Mouse (Mus musculus) forebrain, embryonic 14.5 days (tissue): ENCODE results near the gene Rab7. TPM values are rescaled to one million over a fixed set of nuclear protein-coding genes. Genes with fewer than 3 reads are reported as not detected.
A peak's percentile ranks its signal among the peaks of the same experiment; 100 is the strongest.

Experiments
- ATAC-seq: fragments of 200-750 bp; cut with Nextera tagmentation; 2 replicates; pipeline ENCODE4 v1.8.0; 2017; ENCODE audit warnings: mild to moderate bottlenecking, moderate library complexity
- DNase-seq: peaks from one replicate; pipeline ENCODE4 v3.0.0-alpha.2; 2015; ENCODE audit warnings: low spot score
- H3K27ac ChIP-seq: fragments of 300-500 bp; sonication (generic); 2 replicates; pipeline ENCODE4 v1.5.1; 2014; ENCODE audit warnings: low read depth, mild to moderate bottlenecking, control low read depth, low read length, moderate library complexity
- H3K27me3 ChIP-seq: fragments of 300-500 bp; sonication (generic); replicated peaks from 2 replicates; pipeline ENCODE4 v1.6.1; 2014; ENCODE audit warnings: low read length, control low read depth, mixed read lengths; ENCODE audit not compliant: control insufficient read depth, insufficient read depth
- H3K36me3 ChIP-seq: fragments of 300-500 bp; sonication (generic); 2 replicates; pipeline ENCODE4 v1.6.1; 2014; ENCODE audit warnings: low read length, control low read depth; ENCODE audit not compliant: control insufficient read depth, insufficient read depth
- H3K4me1 ChIP-seq: fragments of 300-500 bp; sonication (generic); 2 replicates; pipeline ENCODE4 v1.6.1; 2014; ENCODE audit warnings: antibody characterized with exemption, low read length, control low read depth; ENCODE audit not compliant: control insufficient read depth, insufficient read depth
- H3K4me2 ChIP-seq: fragments of 300-500 bp; sonication (generic); 2 replicates; pipeline ENCODE4 v1.6.1; 2014; ENCODE audit warnings: mild to moderate bottlenecking, control low read depth, low read length
- H3K4me3 ChIP-seq: fragments of 300-500 bp; sonication (generic); 2 replicates; pipeline ENCODE4 v1.5.1; 2014; ENCODE audit warnings: low read depth, low read length, control low read depth
- H3K9ac ChIP-seq: fragments of 300-500 bp; sonication (generic); 2 replicates; pipeline ENCODE4 v1.6.1; 2014; ENCODE audit warnings: mild to moderate bottlenecking, low read length, control low read depth, moderate library complexity
- H3K9me3 ChIP-seq: fragments of 300-500 bp; sonication (generic); replicated peaks from 2 replicates; pipeline ENCODE4 v1.6.1; 2016; ENCODE audit warnings: low read length, control low read depth, mixed read lengths; ENCODE audit not compliant: control insufficient read depth
- WGBS: fragments of 180-500 bp; shearing (Covaris S2); extraction: QIAGEN DNeasy Blood & Tissue Kit; methylation state at CpG from one replicate; pipeline ENCODE4 v1.1.7; 2014; 5-methylcytosine and 5-hydroxymethylcytosine counted together
- polyA plus RNA-seq: library from polyadenylated mRNA; unstranded; fragments of >200 nt; fragmentation: Nextera tagmentation; extraction: Ambion mirVana; gene quantifications from 2 replicates; pipeline ENCODE4 v1.2.1, GENCODE M21; 2014

Gene Rab7
- polyA plus RNA-seq, 1 experiment from 2014 or later = 342 TPM

- H3K9me3 ChIP-seq = no peaks in the 10 kb centered on the region
- no peak overlapping the region for H3K4me3 ChIP-seq
- WGBS = 80% methylated on average over 6 of the region's 6 CpGs
- no peaks in the 10 kb centered on the region for H3K4me1 ChIP-seq
- no peak for ATAC-seq
- no peaks in the 10 kb centered on the region for H3K36me3 ChIP-seq
- no peak overlapping the region for H3K4me2 ChIP-seq
- no peak overlapping the region for H3K27ac ChIP-seq
- H3K27me3 ChIP-seq = no peaks in the 10 kb centered on the region
- H3K9ac ChIP-seq = no peak overlapping the region
- no peak for DNase-seq
These were observed 25.4 kb upstream of the Rab7 start for GRCm38 (mm10) chr6:88070468-88070867.

- 94% methylated on average over 1 of the region's 1 CpGs for WGBS
These were observed 23.7 kb upstream of the Rab7 start for GRCm38 (mm10) chr6:88068739-88069138.

DNA sequence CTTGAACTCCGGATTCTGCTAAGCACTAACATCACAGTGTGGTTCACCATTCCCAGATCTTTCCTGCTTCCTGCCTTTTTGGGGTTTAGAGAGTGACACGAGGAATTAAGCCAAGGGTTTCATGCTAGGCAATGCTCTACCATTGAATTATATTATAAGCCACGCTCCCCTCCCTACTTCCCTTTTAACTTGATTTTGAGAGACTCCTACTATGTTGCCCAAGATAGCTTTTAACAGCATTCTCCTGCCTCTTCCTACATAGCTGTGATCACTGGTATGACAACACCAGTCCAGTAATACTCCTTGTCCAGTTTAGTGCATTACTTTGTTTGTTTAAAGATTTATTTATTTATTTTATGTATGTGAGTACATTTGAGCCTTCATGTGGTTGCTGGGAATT lies 22.7 kb upstream of the Rab7 start:
- Histone ChIP-seq H3K27me3 (no peaks in the 10 kb centered on the region), H3K36me3 (no peaks in the 10 kb centered on the region), H3K9ac (no peak overlapping the region), H3K4me1 (no peaks in the 10 kb centered on the region), H3K27ac (no peak overlapping the region), H3K4me2 (no peak overlapping the region), H3K9me3 (no peaks in the 10 kb centered on the region), H3K4me3 (no peak overlapping the region)
- WGBS = 66% methylated on average over 3 of the region's 3 CpGs
- no peak for ATAC-seq
- no peak for DNase-seq

More at GRCm38 (mm10) chr6:88068739-88069138, 23.7 kb upstream of the Rab7 start:
- Histone ChIP-seq H3K9me3 (no peaks in the 10 kb centered on the region), H3K4me3 (no peak overlapping the region), H3K36me3 (no peaks in the 10 kb centered on the region), H3K4me2 (no peak overlapping the region), H3K4me1 (no peaks in the 10 kb centered on the region), H3K27me3 (no peaks in the 10 kb centered on the region), H3K9ac (no peak overlapping the region), H3K27ac (no peak overlapping the region)
- DNase-seq (no peak), ATAC-seq (no peak)

DNA sequence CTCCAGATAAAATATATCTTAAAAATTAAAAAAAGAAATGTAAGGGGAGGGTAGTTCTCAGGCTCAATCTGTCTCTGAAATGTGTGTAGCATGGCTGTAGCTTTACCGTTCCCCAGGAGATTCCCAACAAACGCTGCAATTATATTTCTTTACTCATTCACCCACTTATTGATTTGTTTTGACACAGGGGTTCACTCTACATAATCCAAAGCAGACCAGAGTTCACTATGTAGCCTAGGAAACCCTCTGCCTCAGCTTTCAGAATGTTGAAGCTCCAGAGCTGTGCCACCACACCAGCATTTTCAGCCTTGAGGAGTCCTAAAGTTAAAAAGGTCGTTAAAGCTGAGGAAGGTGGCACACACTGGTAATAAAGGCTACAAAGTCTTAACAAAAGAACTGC lies 20.9 kb upstream of the Rab7 start:
- no peak for ATAC-seq
- H3K4me3 ChIP-seq = no peak overlapping the region
- H3K4me2 ChIP-seq = no peak overlapping the region
- no peak overlapping the region for H3K9ac ChIP-seq
- H3K4me1 ChIP-seq = no peaks in the 10 kb centered on the region
- no peak overlapping the region for H3K27ac ChIP-seq
- WGBS = 42% methylated on average over 3 of the region's 3 CpGs
- no peaks in the 10 kb centered on the region for H3K36me3 ChIP-seq
- H3K27me3 ChIP-seq = no peaks in the 10 kb centered on the region
- DNase-seq = no peak
- H3K9me3 ChIP-seq = no peaks in the 10 kb centered on the region

GRCm38 (mm10) chr6:88065116-88065515 lies 20.0 kb upstream of the Rab7 start:
- peak; percentile 17 for DNase-seq
- no peak overlapping the region for H3K9ac ChIP-seq
- no peak overlapping the region for H3K27ac ChIP-seq
- H3K36me3 ChIP-seq = no peaks in the 10 kb centered on the region
- WGBS = 54% methylated on average over 4 of the region's 4 CpGs
- ATAC-seq = no peak
- H3K27me3 ChIP-seq = no peaks in the 10 kb centered on the region
- no peak overlapping the region for H3K4me2 ChIP-seq
- no peaks in the 10 kb centered on the region for H3K9me3 ChIP-seq
- no peaks in the 10 kb centered on the region for H3K4me1 ChIP-seq
- no peak overlapping the region for H3K4me3 ChIP-seq

- H3K27ac ChIP-seq = no peak overlapping the region
- no peaks in the 10 kb centered on the region for H3K36me3 ChIP-seq
- DNase-seq = no peak
- H3K27me3 ChIP-seq = no peaks in the 10 kb centered on the region
- no peaks in the 10 kb centered on the region for H3K4me1 ChIP-seq
- H3K9ac ChIP-seq = no peak overlapping the region
- WGBS = 87% methylated on average over 3 of the region's 3 CpGs
- no peak overlapping the region for H3K4me3 ChIP-seq
- H3K9me3 ChIP-seq = no peaks in the 10 kb centered on the region
- no peak overlapping the region for H3K4me2 ChIP-seq
- ATAC-seq = no peak
These were observed 19.1 kb upstream of the Rab7 start for GRCm38 (mm10) chr6:88064072-88064642.

- DNase-seq (no peak), ATAC-seq (no peak)
- no peak overlapping the region for H3K4me3 ChIP-seq
- no peaks in the 10 kb centered on the region for H3K9me3 ChIP-seq
- H3K4me1 ChIP-seq = no peaks in the 10 kb centered on the region
- H3K9ac ChIP-seq = no peak overlapping the region
- H3K36me3 ChIP-seq = no peaks in the 10 kb centered on the region
- WGBS = 84% methylated on average over 4 of the region's 4 CpGs
- H3K27ac ChIP-seq = no peak overlapping the region
- H3K4me2 ChIP-seq = no peak overlapping the region
- no peaks in the 10 kb centered on the region for H3K27me3 ChIP-seq
These were observed 17.3 kb upstream of the Rab7 start for GRCm38 (mm10) chr6:88062398-88062797.

DNA sequence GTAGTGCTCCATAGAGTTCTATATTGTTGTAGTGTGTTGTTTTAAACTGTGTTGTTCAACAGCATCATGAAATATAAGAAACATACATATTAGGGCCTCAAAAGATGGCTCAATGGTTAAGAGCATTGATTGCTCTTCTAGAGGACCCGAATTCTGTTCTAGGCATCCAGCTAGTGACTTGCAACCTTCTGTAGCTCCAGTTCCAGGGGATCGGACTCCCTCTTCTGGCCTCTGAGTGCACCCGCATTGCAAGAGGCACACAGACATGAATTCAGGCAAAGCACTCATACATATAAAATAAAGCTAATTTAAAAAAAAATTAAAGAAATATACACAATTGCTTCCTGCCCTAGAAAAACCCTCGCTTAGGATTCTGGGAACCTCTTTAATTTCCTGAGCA lies 16.3 kb upstream of the Rab7 start:
- Histone ChIP-seq H3K4me3 (no peak overlapping the region), H3K36me3 (no peaks in the 10 kb centered on the region), H3K27me3 (no peaks in the 10 kb centered on the region), H3K9me3 (no peaks in the 10 kb centered on the region), H3K27ac (no peak overlapping the region), H3K4me1 (no peaks in the 10 kb centered on the region), H3K9ac (no peak overlapping the region), H3K4me2 (no peak overlapping the region)
- 86% methylated on average over 4 of the region's 4 CpGs for WGBS
- DNase-seq (no peak), ATAC-seq (no peak)

- ATAC-seq (no peak), DNase-seq (no peak)
- no peak overlapping the region for H3K9ac ChIP-seq
- H3K4me1 ChIP-seq = no peaks in the 10 kb centered on the region
- H3K36me3 ChIP-seq = no peaks in the 10 kb centered on the region
- H3K9me3 ChIP-seq = no peaks in the 10 kb centered on the region
- no peak overlapping the region for H3K4me2 ChIP-seq
- no peak overlapping the region for H3K4me3 ChIP-seq
- WGBS = 87% methylated on average over 4 of the region's 4 CpGs
- no peaks in the 10 kb centered on the region for H3K27me3 ChIP-seq
- H3K27ac ChIP-seq = no peak overlapping the region
These were observed 15.5 kb upstream of the Rab7 start for GRCm38 (mm10) chr6:88060602-88061001.
